Mouse (Mus musculus): ENCODE measurements around the gene Vasp.
A peak's percentile ranks its signal among the peaks of the same experiment; 100 is the strongest.

DNA sequence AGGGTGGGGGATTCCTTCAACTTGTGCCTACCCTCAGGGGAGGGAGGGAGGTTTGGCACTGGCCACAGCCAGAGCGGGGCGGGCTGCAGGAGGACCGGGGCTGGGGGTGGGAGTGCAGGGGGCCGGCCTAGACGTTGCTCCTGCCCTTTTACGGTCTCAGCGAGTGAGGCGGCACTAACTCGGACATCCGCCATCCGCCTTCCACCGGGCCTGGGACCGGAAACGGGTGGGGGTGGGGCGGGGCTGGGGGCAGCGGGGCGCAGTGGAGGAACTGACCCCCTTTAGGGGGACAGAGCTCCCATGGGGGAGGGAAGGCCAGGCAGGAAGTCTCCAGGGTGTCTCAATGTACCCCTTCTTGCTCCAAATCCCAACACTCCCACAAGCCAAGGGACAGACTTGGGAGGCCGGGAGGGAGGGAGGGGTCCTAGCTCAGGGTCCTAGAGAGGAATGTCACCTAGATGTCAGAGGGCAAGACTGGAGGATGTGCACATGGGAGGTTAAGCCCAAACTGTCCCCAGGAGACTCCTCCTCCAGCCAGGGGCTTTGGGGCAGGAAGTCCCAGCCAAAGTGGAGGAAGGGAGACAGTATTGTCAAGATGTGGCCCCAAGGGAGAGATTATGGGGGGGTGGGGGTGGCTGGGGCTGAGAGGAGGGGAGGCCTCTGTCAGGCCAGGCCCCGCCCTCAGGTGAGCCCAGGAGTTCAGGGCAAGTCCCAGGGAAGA is 1.7 kb downstream of the Vasp start:
- TF ChIP-seq POLR2A (IDR thresholded peaks at IDR 0.05; ENCODE audit: insufficient read depth, low read depth, low read length) (peak; percentile 21; the same call in 1 of the 2 replicates), CTCF (IDR thresholded peaks at IDR 0.05) (no peak), EP300 (IDR thresholded peaks at IDR 0.05; ENCODE audit: insufficient read depth, low read depth, low read length) (0 out of 2 replicates have a peak, but pooled peaks have one; percentile 7)
